Mouse (Mus musculus): ENCODE measurements at regions not wholly inside any gene's neighbourhood (a gene's known extent, or its start where the extent isn't known, plus 50 kb on each side); places are given as distances from the start of the nearest gene placed in this dataset.

DNA sequence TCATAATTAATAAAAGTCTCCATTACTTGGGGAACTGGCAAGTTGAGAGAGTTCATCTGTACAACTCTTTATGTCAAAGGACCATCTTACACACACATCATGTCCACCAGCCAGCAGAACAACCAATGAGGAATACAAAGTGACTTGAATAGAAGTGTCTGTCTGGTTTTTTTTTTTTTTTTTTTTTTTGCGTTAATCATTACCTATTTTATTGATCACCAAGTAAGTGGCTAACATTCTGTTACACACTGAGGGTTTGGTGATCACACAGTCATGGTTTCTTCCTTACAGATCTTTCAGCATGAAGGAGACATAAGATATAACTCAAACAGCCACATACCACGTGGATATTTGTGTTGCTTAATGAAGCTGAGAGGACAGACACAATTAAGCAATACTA lies 147.6 kb upstream of the Adamts3 start:
- in situ Hi-C loops (cut with MboI, MseI): loop anchor here (25.0 kb wide), 1 partner anchor 782 kb away; no protein-coding TSS in a partner anchor

DNA sequence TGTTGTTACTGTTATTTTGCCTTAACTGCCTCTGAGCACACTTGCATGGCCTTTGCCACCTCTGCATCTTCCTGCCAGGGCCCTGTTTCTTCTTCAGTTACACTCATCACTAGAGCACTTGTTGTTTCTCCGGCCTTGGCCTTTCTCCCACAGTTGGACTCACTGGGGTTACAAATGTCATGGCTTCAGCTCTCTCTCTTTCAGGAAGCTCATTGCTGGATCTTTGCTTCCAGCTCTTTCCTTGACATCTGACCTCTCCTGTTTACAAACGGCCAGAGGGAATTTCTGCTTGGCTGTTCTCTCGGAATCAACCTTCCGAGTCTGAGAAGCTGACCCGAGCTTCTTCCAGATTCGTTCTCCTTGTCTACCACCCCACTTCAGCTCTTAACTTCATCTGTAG lies 146.6 kb upstream of the Adamts3 start:
- in situ Hi-C loops (cut with MboI, MseI): loop anchor here (25.0 kb wide), 1 partner anchor 783 kb away; no protein-coding TSS in a partner anchor

DNA sequence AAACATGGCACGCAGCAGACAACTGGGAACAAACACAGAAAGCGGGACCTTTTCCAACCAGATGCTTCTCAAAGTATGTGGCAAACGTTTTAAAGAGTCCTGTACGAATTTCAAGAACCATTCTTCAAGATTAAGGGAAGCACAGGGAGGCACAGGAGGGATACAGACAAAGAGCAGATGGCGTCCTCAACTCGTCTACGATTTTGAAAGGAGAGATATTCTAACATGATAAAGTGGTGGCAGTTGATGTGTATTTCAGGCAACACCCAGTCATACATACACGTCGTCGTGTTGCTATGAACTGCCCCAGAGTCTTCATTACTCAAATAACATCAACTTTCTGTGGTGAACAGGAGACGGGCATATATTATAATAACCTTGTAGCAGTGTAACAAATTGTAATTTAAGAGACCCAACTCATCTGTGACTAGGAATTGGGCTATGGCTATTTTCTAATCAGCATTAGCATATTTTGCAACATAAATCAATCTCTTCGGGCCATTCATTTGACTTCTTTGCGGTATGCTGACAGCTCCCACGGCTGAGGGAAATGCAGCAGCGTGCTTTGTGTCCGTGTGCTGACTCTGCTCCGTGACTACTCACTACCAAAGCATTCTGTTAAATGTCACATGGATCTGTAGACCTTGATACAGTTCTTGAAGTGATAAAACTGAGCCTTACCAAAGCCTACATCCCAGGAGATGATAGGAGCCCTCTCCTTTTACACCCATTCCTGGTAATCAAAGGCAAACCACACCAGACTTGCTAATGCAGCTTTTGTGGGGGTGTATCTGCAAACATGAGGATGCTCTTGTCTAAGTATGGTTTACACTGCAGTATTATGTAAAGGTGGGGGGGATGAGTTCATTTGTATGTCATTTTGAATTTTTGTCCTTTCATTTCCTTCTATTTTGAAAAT lies 144.0 kb upstream of the Adamts3 start:
- in situ Hi-C loops (cut with MboI, MseI): loop anchor here (25.0 kb wide), 1 partner anchor 785 kb away; no protein-coding TSS in a partner anchor

DNA sequence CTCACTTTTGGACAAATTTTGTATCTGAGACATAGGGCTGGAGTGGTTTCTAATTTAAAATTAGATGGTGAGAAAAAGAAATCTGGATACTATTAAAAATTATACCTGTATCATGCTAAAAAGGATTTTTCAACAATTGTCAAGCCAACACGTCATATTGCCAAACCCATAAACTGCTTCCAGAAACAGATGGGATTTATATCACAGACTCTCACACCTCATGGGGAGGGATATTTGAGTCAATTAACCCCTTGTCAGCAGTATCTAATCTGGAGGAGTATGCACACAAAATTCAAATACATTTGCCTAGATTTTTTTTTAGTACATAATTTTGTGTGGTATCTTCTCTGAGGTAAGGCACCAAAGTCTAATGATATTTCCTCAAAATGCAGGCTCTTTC lies 138.3 kb upstream of the Adamts3 start:
- in situ Hi-C loops (cut with MboI, MseI): no loop called here

DNA sequence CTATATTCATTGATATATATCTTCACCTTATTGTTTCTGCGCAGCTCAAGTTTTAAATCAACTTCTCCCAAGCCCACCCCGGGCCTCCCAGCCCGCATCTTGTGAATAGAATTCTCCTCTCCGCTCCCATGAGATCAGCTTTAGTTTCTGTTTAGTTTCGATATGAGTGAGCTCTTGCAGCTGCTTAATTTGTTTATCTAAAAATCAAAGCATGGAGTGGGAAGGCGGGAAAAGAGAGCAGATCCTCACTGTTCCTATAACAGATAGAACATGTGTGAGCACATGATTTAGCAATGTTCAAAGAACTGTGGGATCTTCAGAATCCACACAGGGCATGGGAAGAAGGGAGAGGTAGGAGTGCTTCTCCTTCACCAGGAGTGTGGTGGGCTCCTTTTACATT lies 117.6 kb upstream of the Adamts3 start:
- in situ Hi-C loops (cut with MboI, MseI): no loop called here

DNA sequence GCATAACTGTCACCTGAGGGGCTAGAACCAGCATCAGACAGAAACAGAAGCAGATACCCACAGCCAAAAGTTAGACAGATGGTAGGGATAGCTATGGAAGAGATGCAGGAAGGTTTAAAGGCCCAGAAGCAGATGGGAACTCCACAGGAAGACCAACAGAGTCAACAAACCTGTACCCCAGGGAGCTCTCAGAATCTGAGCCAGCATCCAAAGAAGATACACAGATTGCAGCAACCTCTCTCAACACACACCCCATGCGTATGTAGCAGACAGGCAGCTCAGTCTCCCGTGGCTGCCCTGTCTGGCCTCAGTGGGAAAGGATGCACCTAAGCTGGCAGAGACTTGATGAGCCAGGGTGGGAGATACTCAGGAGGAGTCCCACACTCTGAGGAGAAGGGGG lies 108.4 kb upstream of the Adamts3 start:
- in situ Hi-C loops (cut with MboI, MseI): no loop called here

DNA sequence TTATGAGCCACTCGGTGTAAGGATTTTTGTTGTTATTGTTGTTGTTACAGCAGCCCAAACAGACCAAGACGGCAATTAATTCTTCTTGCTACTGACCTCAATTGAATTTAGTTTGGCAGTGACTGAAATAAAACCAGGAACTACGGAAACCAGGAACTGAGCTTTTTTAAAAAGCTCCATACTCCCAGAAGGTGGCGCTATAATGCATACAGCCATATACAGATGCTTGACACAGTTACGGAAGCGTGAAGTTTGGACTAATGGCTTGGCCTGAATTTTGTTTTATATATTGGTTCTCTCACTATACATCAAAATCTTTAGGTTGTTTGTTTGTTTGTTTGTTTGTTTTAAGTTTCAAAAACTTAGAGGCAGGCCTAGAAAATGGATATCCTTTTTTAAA lies 98.5 kb upstream of the Adamts3 start:
- in situ Hi-C loops (cut with MboI, MseI): no loop called here

DNA sequence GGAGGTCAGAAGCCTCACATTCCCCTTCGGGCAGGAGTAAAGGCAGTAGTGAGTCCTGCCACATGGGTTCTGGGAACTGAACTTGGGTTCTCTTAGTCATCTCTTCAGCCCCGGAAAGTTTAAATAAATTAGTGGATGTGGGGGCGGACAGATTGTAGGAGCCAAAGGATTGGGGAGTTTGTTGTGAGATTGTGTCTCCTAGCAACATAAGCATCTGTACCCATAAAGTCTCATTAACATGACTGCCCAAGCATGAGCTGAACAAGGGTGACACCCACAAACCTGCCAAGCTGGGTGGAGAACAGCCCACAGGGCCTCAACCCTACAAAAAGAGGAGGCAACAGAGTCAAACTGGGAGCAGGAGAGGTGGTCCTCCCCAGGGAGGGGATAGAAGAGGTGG lies 97.1 kb upstream of the Adamts3 start:
- in situ Hi-C loops (cut with MboI, MseI): no loop called here

DNA sequence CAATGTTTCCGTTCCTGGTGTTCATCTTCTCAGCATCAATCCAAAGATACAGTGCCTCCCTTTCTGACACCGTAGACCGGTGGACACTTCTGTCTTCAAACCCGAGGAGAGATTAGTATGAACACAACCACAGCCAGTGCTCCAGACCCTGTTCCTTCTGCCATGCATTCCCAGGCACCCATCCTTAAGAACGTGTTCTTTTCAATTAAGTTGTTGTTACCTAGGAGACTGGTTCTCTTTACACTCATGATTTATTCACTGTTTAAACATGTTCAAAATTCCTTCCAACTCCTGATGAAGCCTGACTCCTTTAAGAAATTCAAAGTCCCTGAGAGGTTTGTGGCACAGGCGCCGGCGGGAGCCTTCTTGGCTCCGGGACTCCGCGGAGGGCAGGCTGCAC lies 69.5 kb upstream of the Adamts3 start:
- in situ Hi-C loops (cut with MboI, MseI): no loop called here

DNA sequence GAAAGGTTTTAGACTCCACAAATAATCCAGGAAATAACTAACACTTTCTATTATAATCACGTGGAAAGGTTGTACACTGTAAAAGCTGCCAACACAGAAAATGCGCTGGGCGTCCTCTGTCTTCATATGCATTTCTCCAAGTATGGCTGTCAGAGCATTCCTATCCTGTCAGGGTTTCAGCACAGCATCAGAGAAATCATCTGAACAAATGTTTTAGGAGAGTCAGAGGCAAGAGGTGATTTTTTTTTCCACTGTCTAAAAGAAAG lies 62.5 kb upstream of the Adamts3 start:
- in situ Hi-C loops (cut with MboI, MseI): no loop called here

DNA sequence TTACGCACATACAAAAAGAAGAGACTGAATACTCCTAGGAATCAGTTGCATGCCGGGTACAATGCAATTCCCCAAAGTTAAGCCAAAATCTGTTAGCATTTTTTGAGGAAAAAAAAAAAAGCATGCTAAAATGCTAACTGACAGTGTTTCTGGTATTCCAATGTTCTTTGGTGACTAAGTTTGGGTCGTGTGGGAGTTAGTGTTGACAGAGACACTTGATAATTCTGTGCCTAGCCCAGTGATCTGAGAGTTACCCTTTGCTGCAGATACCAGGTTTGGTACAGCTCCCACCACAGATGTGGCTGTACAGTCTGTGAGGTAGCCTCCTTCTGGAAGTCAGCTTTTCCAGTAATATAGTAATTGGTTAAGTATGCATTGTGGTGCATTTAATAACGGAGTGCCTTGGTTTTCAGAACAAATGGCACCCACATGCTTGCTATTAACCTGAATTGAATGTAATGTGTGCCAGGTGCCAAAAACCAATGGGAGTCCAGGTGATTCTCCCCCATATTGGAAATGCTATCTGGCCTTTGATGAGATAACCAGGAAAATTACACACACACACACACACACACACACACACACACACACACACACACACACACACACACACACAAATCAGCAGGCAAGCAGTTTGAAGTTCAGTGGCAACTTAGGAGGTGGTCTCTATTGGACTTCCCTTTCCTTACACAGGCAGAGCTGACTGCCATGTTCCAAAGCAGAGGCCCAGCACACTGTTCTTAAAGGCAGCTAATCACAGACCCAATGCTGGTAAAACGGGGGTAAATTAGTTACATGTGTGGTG lies 61.9 kb upstream of the Adamts3 start:
- in situ Hi-C loops (cut with MboI, MseI): no loop called here

DNA sequence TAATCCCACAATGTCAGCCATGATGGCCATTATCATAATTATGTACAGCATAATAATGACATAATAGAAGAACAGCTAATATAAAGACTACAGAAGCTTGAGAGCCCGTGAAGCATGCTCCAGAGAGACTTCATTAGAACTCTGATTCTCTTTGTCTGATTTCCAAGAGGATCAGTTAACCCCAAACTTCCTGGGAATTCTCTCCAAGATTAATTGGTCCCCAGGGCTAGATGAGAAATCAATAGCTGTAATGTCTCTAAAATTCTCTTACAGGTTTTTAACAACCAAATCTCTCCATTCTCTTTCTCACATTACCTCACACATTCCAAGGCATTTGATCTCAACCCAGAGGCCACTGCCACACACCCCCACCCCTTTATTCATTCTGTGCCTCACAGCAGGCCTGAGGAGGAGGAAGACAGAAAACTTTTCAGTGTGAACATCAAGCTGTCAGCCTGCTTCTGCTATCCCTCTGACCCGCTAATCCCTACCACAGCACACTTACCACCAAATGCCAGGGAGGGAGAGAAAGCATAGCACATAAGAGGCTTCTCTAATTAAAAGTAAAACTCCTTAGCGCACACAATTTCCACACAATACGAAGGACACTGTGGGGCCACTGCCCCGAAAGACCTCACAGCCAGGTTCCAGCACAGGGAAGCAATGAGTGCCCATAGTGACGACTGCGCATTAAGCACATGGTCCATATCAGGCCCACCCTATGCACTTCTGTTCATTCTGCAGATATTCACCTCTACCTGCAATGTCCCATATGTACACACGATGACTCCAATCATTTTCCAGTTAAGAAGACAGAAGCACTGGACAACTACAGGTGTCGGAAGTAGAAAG lies 60.4 kb upstream of the Adamts3 start:
- in situ Hi-C loops (cut with MboI, MseI): no loop called here

DNA sequence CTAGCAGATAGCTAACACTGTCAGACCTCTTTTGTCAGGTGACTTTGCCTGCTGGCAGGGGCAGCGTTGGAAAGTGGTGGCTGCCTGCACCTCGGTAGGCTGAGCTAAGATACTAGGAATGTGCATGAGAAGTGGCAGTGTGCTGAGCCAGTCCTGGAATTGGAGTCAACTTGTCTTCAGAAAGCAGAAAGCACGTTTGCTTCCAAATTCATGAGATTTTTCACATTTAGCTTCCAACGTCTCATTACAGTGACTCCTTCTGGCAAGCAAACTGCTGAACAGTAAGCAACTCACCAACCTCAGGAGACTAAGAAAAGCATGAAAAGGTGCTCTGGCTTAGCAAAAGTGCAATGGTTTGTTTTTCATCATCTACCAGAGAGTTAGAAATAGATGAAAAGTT lies 59.1 kb upstream of the Adamts3 start:
- in situ Hi-C loops (cut with MboI, MseI): no loop called here

DNA sequence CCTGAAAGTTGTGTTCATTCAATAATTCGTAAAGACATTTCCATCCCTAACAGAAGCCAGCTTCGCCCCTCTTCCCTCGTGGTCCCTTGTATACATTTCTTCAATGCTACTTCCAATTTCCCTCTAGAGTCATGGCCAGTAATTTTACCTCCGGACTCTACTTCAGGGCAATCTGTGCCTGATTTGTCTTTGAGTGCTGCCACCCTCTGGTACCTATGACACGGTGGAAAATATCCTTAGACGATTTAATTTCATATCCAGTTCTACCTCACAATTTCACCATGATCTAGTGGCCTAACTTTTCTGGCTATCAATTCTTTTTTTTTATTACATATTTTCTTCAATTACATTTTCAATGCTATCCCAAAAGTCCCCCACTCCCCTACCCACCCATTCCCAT lies 49.9 kb upstream of the Adamts3 start:
- in situ Hi-C loops (cut with MboI, MseI): no loop called here

Data from regulatory T cell (primary cell).